Mouse (Mus musculus) embryonic facial prominence, embryonic 11.5 days (tissue): Measurements from ENCODE around the gene Palld. TPM values are rescaled to one million over a fixed set of nuclear protein-coding genes. Genes with fewer than 3 reads are reported as not detected.

ENCODE experiments used
- ATAC-seq: fragments of 200-750 bp; cut with Nextera tagmentation; replicated peaks from 2 replicates; pipeline ENCODE4 v1.8.0; 2017; ENCODE audit warnings: low read depth; ENCODE audit not compliant: insufficient number of reproducible peaks, low FRiP score, low TSS enrichment
- DNase-seq: peaks from one replicate; pipeline ENCODE4 v3.0.0-alpha.2; 2015; ENCODE audit warnings: low spot score
- H3K27ac ChIP-seq: fragments of 300-500 bp; sonication (generic); replicated peaks from 2 replicates; pipeline ENCODE4 v1.5.1; 2014; ENCODE audit warnings: mild to moderate bottlenecking, low read depth, low read length, control low read depth
- H3K27me3 ChIP-seq: fragments of 300-500 bp; sonication (generic); 2 replicates; pipeline ENCODE4 v1.6.1; 2014; ENCODE audit warnings: mild to moderate bottlenecking, low read length, moderate library complexity, mixed read lengths; ENCODE audit not compliant: control insufficient read depth, insufficient read depth
- H3K36me3 ChIP-seq: fragments of 300-500 bp; sonication (generic); replicated peaks from 2 replicates; pipeline ENCODE4 v1.6.1; 2014; ENCODE audit warnings: low read depth, mild to moderate bottlenecking, low read length, moderate library complexity, mixed read lengths; ENCODE audit not compliant: control insufficient read depth, insufficient read depth
- H3K4me1 ChIP-seq: fragments of 300-500 bp; sonication (generic); 2 replicates; pipeline ENCODE4 v1.6.1; 2014; ENCODE audit warnings: low read length, mixed read lengths; ENCODE audit not compliant: control insufficient read depth, insufficient read depth
- H3K4me2 ChIP-seq: fragments of 300-500 bp; sonication (generic); 2 replicates; pipeline ENCODE4 v1.6.1; 2014; ENCODE audit warnings: low read depth, mild to moderate bottlenecking, control low read depth, low read length, moderate library complexity
- H3K4me3 ChIP-seq: fragments of 300-500 bp; sonication (generic); 2 replicates; pipeline ENCODE4 v1.5.1; 2014; ENCODE audit warnings: low read depth, low read length, control low read depth
- H3K9ac ChIP-seq: fragments of 300-500 bp; sonication (generic); replicated peaks from 2 replicates; pipeline ENCODE4 v1.6.1; 2014; ENCODE audit warnings: mild to moderate bottlenecking, control low read depth, low read length
- H3K9me3 ChIP-seq: fragments of 300-500 bp; sonication (generic); replicated peaks from 2 replicates; pipeline ENCODE4 v1.6.1; 2016; ENCODE audit warnings: mild to moderate bottlenecking, low read length, inconsistent platforms, mixed read lengths; ENCODE audit not compliant: control insufficient read depth
- WGBS: fragments of 180-500 bp; shearing (Covaris S2); extraction: QIAGEN DNeasy Blood & Tissue Kit; methylation state at CpG from one replicate; pipeline ENCODE4 v1.1.7; 2014; 5-methylcytosine and 5-hydroxymethylcytosine counted together
- polyA plus RNA-seq: library from polyadenylated mRNA; unstranded; fragments of >200 nt; fragmentation: Nextera tagmentation; extraction: Ambion mirVana; gene quantifications from 2 replicates; pipeline ENCODE4 v1.2.1, GENCODE M21; 2014

Gene Palld
- polyA plus RNA-seq, 1 experiment from 2014 or later, result 52.4 TPM

DNA sequence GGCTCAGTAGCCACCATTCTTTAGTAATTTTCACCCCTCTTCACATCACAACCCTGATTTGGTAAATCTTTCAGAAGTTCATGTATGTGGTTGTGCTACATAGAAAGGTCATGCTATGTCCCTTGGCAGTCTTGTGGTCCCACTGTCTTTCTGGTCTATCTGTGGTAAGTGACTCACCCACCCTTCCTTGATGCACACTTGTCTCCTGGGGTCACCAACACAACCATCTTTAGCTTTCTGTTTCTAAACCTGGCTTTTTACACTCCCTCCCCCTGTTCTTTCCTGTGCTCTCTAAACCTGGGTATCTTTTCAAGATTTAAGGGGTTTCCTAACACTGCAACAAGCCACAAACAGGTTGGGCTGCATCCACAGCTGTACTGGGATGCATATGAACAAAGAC is 345.5 kb downstream of the Palld start:
- no peaks in the 10 kb centered on the region for H3K36me3 ChIP-seq
- H3K4me2 ChIP-seq, result no peak overlapping the region
- H3K27me3 ChIP-seq, result no peaks in the 10 kb centered on the region
- no peak overlapping the region for H3K4me3 ChIP-seq
- no peaks in the 10 kb centered on the region for H3K4me1 ChIP-seq
- no peak overlapping the region for H3K27ac ChIP-seq
- H3K9me3 ChIP-seq, result no peaks in the 10 kb centered on the region
- no peak overlapping the region for H3K9ac ChIP-seq
- ATAC-seq, result no peak
- DNase-seq, result no peak

DNA sequence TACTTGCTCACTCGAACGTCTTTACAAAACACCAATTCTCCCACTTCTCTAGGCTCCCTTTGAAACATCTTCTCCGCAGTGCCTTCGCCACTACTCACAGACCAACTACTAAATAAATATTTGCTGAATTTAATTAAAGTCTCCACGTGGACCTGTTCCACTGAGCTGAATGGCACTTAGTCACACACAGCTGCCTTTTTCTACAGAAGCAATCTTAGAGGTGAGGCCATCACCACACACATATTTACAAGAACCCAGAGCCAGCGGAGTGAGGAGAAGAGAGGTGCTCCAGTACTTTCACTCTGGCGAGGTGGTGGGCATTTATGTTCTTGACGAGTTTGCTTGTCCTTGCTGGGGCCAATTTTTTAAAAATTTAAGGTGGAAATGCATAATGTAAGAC is 346.3 kb downstream of the Palld start:
- ATAC-seq, result no peak
- no peak overlapping the region for H3K4me2 ChIP-seq
- no peak overlapping the region for H3K9ac ChIP-seq
- WGBS, result 61% methylated on average over 8 of the region's 8 CpGs
- no peaks in the 10 kb centered on the region for H3K27me3 ChIP-seq
- H3K9me3 ChIP-seq, result no peaks in the 10 kb centered on the region
- no peak overlapping the region for H3K4me3 ChIP-seq
- H3K36me3 ChIP-seq, result no peaks in the 10 kb centered on the region
- H3K4me1 ChIP-seq, result no peaks in the 10 kb centered on the region
- no peak overlapping the region for H3K27ac ChIP-seq
- no peak for DNase-seq

DNA sequence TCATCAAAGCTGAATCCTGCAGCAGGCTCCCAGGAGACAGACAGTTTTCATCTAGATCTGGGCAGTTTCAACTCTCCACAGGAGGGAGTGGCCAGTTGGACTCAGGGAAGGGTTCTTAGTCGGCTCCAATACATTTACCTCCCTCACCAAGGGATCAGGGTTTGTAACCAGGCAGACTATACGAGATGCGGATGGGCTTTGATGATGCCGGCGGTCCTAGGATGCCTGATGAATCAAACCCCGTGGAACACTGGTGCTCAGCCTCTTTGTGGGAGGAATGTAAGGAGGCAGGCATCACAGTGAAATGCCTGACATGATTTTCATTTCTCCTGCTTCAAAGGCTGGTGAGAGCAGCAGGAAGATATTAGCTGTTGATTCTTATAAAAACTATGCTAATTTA is 347.1 kb downstream of the Palld start:
- Histone ChIP-seq H3K36me3 (no peaks in the 10 kb centered on the region), H3K4me1 (no peaks in the 10 kb centered on the region), H3K27me3 (no peaks in the 10 kb centered on the region), H3K4me3 (no peak overlapping the region), H3K9ac (no peak overlapping the region), H3K9me3 (no peaks in the 10 kb centered on the region), H3K27ac (no peak overlapping the region), H3K4me2 (no peak overlapping the region)
- DNase-seq, result peak; percentile 54
- 49% methylated on average over 6 of the region's 6 CpGs for WGBS
- ATAC-seq, result peak; percentile 73

DNA sequence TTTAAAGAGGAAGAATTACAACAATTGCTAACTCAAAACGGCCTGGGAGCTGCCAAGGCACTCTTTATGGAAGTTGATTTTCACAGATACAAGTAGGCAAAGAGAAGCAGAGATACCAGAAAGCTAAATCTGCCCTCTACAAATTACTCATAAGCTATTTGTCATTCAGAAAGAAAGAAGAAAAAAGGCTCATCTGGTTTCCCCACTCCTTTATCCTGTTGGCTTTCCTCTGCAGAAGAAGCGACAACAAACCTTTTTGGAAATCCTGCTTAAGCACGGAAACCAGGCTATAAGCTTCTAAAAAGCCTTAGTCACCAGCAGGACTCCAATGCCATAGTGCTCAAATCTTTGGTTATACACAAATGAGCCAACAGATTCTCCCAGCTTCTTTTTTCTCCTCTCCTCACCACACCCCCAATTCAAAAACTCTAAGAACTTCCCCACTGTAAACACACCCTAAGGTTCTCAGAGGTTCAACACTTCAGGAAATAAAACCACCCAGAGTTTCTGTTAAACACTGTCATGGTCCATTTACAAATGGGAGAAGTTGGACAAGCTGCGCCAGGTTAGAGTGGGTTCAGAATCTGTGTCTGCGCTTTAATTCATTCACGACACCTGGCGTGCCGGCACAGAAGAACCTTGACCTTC is 349.6 kb downstream of the Palld start:
- Histone ChIP-seq H3K27me3 (no peaks in the 10 kb centered on the region), H3K9ac (no peak overlapping the region), H3K9me3 (no peaks in the 10 kb centered on the region), H3K4me1 (no peaks in the 10 kb centered on the region), H3K4me3 (no peak overlapping the region), H3K27ac (no peak overlapping the region), H3K36me3 (peaks cover 13% of the 10 kb centered on the region), H3K4me2 (no peak overlapping the region)
- WGBS, result 80% methylated on average over 8 of the region's 8 CpGs
- ATAC-seq, result no peak
- DNase-seq, result no peak

DNA sequence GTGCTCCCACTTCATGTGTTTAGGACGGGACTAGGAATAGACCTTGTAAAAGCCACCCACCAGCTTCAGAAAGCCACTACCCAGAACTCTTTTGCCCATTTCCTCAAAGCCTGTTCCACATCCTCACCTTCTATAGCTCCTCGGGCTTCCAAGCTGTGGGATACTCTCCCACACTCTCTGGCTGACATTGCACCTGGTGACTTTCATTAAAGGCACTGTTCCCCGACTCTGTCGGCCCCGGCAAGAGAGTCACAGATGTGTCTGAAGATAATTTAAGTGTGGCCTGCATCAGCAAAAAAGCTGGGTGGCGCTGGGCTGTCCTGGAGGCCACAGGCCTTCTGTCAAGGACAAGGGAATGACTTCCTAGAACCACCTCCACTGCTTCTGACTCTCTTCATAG is 350.3 kb downstream of the Palld start:
- H3K36me3 ChIP-seq, result peaks cover 13% of the 10 kb centered on the region
- no peak overlapping the region for H3K9ac ChIP-seq
- H3K4me1 ChIP-seq, result no peaks in the 10 kb centered on the region
- DNase-seq (no peak), ATAC-seq (no peak)
- no peaks in the 10 kb centered on the region for H3K27me3 ChIP-seq
- WGBS, result 67% methylated on average over 6 of the region's 6 CpGs
- no peak overlapping the region for H3K4me2 ChIP-seq
- H3K4me3 ChIP-seq, result no peak overlapping the region
- H3K27ac ChIP-seq, result no peak overlapping the region
- no peaks in the 10 kb centered on the region for H3K9me3 ChIP-seq

DNA sequence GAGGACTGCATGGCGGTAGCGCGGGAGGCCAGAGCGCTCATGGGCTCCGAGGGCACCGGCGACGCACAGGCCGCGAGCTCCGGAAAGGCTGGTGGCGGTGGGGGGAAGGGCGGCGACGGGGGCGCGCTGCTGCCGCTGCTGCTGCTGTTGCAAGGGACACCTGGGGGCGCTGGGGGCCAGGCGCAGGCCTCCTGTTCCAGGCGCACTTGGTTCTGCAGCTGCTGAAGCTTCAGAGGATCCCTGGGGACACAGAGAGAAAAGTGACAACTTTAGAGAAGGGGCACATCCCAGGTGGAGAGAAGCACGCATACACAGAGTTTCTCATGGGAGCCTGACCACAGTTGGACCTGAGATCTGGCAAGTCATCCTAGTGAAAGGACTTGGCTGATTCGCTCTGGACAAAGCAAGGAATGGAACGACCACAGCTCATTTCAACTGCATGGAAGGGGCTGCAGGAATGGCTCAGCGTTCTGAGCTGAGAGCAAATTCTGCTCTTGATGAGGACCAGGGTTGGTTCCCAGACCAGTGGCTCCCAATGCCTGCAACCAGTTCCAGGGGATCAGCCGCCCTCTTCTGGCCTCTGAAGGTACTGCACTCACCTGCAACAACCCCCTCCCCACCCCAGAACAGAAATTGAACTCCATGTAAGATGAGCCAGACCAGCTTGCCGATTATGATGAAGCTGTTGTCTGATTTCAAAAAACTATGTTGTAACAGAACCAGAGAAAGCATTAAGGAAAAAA is 352.3 kb downstream of the Palld start:
- no peak overlapping the region for H3K4me3 ChIP-seq
- WGBS, result 36% methylated on average over 26 of the region's 27 CpGs
- no peaks in the 10 kb centered on the region for H3K4me1 ChIP-seq
- no peak overlapping the region for H3K4me2 ChIP-seq
- H3K36me3 ChIP-seq, result peaks cover 13% of the 10 kb centered on the region
- DNase-seq (peak; percentile 54), ATAC-seq (no peak)
- no peaks in the 10 kb centered on the region for H3K27me3 ChIP-seq
- no peak overlapping the region for H3K27ac ChIP-seq
- no peak overlapping the region for H3K9ac ChIP-seq
- H3K9me3 ChIP-seq, result no peaks in the 10 kb centered on the region

DNA sequence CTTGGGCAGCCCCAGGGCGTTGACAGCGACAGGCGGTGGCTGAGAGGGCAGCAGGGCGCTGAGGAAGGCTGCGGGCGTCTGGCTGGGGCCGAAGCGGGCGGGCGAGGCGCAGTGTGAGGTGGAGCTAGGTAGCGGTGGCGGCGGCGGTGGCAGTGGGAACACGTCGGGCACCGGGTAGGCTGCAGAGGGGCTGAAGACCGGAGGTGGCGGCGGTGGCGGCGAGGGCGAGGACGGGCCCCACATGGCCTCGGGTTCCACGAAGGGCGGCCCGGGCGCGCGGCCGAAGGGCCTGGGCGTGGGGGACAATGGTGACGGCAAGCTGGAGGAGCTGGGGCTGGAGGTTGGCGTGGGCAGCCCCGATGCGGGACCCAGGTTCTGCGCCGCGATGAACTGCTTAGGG is 352.9 kb downstream of the Palld start:
- DNase-seq (no peak), ATAC-seq (0 out of 2 replicates have a peak, but pooled peaks have one; percentile 26)
- 55% methylated on average over 41 of the region's 41 CpGs for WGBS
- Histone ChIP-seq H3K4me1 (no peaks in the 10 kb centered on the region), H3K9me3 (no peaks in the 10 kb centered on the region), H3K36me3 (peaks cover 13% of the 10 kb centered on the region), H3K9ac (no peak overlapping the region), H3K27ac (no peak overlapping the region), H3K4me2 (no peak overlapping the region), H3K27me3 (no peaks in the 10 kb centered on the region), H3K4me3 (no peak overlapping the region)

DNA sequence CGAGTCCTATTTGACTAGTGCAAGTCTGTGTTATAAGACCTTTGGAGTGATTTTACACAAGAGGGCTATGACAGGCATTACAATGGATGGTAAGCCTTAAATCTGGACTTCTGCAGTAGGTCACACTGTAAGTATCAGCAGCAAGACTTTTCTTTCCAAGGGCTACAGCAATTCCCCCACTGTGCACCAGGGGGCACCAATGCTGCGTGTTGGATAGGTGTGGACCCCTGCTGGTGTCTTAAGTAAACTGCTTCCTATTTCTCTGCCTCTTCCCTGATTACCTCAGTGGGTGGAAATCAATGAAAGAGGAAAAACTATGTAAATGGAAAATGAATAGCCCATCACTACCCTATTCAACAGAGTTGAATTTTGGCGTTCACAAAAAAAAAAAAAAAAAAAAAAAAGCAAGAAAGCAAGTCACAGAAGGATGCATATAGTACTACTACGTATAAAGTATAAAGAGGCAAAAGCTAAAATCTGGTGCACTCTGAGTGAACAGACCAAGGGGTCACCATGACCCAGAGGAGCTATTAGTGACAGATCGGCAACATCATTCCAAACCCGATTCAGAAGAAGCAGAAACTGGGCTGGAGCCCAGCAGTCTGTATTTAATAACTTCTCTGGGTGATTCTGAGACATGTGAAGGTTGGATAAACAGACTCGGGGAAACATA is 362.5 kb downstream of the Palld start:
- Histone ChIP-seq H3K9ac (no peak overlapping the region), H3K27me3 (no peaks in the 10 kb centered on the region), H3K4me2 (no peak overlapping the region), H3K36me3 (peaks cover 2% of the 10 kb centered on the region; the same call in 1 of the 2 replicates), H3K27ac (no peak overlapping the region), H3K4me1 (no peaks in the 10 kb centered on the region), H3K4me3 (no peak overlapping the region), H3K9me3 (no peaks in the 10 kb centered on the region)
- WGBS, result 48% methylated on average over 7 of the region's 7 CpGs
- ATAC-seq, result peak; percentile 52; the same call in 1 of the 2 replicates
- peak; percentile 94 for DNase-seq
